Mouse (Mus musculus) hindbrain, embryonic 10.5 days (tissue): Measurements from ENCODE around the gene Hoxd4. TPM values are rescaled to one million over a fixed set of nuclear protein-coding genes. Genes with fewer than 3 reads are reported as not detected.

Experiments
- DNase-seq: peaks from one replicate; pipeline ENCODE4 v3.0.0-alpha.2; 2017; ENCODE audit warnings: low spot score
- H3K27ac ChIP-seq: fragments of 300-500 bp; sonication (generic); 2 replicates; pipeline ENCODE4 v1.5.1; 2016; ENCODE audit warnings: mild to moderate bottlenecking, moderate library complexity
- H3K27me3 ChIP-seq: fragments of 300-500 bp; sonication (generic); 2 replicates; pipeline ENCODE4 v1.6.1; 2016; ENCODE audit warnings: mild to moderate bottlenecking; ENCODE audit not compliant: poor library complexity, insufficient read depth, severe bottlenecking
- H3K36me3 ChIP-seq: fragments of 300-500 bp; sonication (generic); 2 replicates; pipeline ENCODE4 v1.6.1; 2016; ENCODE audit warnings: mild to moderate bottlenecking, moderate library complexity
- H3K4me1 ChIP-seq: fragments of 300-500 bp; sonication (generic); replicated peaks from 2 replicates; pipeline ENCODE4 v1.6.1; 2016; ENCODE audit warnings: mild to moderate bottlenecking
- H3K4me3 ChIP-seq: fragments of 300-500 bp; sonication (generic); 2 replicates; pipeline ENCODE4 v1.5.1; 2016; ENCODE audit warnings: mild to moderate bottlenecking, moderate library complexity
- H3K9me3 ChIP-seq: fragments of 300-500 bp; sonication (generic); 2 replicates; pipeline ENCODE4 v1.6.1; 2016; ENCODE audit warnings: mild to moderate bottlenecking, moderate library complexity
- WGBS: fragments of 180-500 bp; shearing (Covaris S2); methylation state at CpG from one replicate; pipeline ENCODE4 v1.1.7; 2016; 5-methylcytosine and 5-hydroxymethylcytosine counted together
- polyA plus RNA-seq: library from polyadenylated mRNA; unstranded; fragments of >200 nt; fragmentation: Nextera tagmentation; extraction: Ambion mirVana; gene quantifications from 2 replicates; pipeline ENCODE4 v1.2.1, GENCODE M21; 2016

Hoxd4 gene
- polyA plus RNA-seq, 1 experiment from 2014 or later, result 2.6 TPM

DNA sequence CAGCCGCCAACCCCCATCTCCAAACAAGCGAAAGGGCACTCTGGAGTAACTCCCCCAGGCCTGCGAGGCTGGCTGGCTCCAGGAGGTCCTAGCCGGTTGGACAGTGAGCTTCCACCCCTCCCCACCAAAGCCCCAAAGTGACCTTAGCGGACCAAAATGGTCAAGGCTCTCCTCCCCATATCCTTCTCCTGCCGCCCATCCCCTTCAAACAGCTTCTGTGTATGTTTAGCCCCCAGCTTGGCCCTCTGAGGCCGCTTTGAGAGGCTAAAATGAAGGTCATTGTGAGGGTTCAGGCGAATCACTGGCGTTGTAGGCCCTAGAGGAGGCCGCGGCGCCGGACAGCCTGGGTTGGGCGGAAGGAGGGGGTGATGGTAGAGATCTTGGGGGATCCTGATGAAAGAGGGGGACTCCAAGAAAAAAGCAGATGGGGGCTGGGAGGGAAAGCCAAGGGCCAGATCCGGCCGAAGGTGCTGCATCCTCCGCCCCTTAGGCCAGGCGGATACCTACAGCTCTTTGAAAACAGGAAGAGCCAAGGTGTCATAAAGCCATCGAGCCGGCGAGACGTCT, 11.1 kb upstream of the Hoxd4 start:
- no peak overlapping the region for H3K27ac ChIP-seq
- peak; percentile 39 for DNase-seq

DNA sequence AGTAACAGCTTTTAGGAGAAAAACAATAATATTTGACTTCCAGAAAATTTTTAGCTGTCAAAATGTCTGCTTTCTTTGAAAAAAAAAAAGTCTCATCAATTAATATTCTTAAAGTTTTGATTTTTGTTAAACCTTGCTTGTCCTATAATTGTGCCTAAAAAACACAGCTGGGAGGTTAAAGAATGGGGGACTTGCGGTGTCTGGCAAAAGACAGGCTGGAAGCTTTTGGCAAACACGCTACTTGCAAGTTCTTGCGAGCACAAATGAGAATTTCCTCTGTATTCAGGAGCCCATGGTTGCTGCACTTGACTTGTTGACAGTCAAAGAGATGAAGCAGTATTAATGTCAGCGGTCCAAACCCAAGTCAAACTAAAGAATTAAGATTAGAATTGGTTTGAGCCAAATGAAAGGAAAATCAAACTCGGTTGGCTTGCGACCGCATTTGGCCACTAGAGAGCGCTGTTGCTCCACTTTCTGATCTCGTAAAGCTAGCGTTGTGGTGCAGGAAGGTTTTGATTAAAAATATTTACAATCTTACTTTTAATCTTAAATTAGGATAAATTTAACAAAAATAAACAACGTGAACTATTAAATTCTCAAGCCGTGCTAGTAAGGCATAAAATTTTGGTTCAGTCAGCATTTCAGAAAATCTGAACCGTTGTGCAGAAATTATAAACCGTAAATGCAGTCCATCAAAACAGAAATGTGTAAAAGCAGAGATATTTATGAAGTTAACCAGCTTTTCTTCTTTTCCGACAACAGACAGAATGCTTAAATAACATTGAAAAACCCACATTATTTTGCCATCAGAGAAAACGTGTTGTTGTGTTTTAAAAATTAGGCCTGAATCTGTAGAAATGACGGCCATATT, 9.5 kb upstream of the Hoxd4 start:
- H3K27ac ChIP-seq, result no peak overlapping the region
- peak; percentile 75 for DNase-seq
- WGBS, result 13% methylated on average over 17 of the region's 17 CpGs
- H3K27me3 ChIP-seq, result peaks cover 100% of the 10 kb centered on the region
- H3K4me3 ChIP-seq, result no peak overlapping the region
- H3K36me3 ChIP-seq, result no peaks in the 10 kb centered on the region
- no peaks in the 10 kb centered on the region for H3K9me3 ChIP-seq
- peaks cover 32% of the 10 kb centered on the region for H3K4me1 ChIP-seq

More for the DNA sequence above, 11.1 kb upstream of the Hoxd4 start:
- peaks cover 29% of the 10 kb centered on the region for H3K4me1 ChIP-seq
- H3K4me3 ChIP-seq, result no peak overlapping the region
- WGBS, result 1% methylated on average over 22 of the region's 22 CpGs
- H3K36me3 ChIP-seq, result no peaks in the 10 kb centered on the region
- no peaks in the 10 kb centered on the region for H3K9me3 ChIP-seq
- H3K27me3 ChIP-seq, result peaks cover 100% of the 10 kb centered on the region

DNA sequence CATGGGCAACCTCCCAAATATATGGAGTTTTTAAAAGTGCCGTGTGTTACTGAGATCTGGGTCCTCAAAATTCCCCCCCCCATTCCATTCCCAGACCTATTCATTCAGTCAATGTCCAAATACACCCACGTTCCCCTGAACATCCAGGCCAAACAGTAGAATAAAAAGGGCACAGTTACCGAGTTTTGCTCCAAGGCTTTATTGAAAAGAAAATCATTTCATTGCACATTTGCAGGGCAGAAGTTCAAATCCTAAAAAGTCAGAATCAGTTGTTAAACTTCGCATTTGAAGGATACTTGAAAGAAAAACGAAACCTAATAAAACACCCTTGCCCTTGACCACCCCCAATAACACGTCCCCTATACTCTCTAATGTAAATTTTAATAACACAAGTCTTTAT, 8.9 kb upstream of the Hoxd4 start:
- no peak overlapping the region for H3K27ac ChIP-seq
- no peak overlapping the region for H3K4me3 ChIP-seq
- H3K4me1 ChIP-seq, result peaks cover 26% of the 10 kb centered on the region
- H3K27me3 ChIP-seq, result peaks cover 100% of the 10 kb centered on the region
- whole genome bisulfite sequencing, result 13% methylated on average over 6 of the region's 6 CpGs
- H3K9me3 ChIP-seq, result no peaks in the 10 kb centered on the region
- DNase-seq, result no peak
- no peaks in the 10 kb centered on the region for H3K36me3 ChIP-seq

DNA sequence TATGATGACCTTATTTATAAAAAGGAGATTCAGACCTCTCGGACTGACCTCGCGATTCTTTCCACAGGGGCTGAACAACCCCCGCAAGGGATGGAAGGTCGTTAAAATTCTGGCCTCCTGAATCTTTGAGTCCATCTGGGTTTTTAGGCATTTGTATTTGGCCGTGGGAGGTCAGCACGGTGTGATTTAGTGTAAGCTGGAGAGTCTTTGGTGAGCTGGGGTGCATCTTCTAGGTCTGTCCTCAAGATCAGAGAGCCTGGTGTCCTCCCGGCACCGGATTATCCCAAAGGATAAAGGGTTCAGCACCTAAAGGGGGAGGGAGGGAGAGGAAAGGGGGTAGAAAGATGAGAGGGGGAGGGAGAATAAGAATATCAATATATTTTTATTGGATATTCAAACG, 8.4 kb upstream of the Hoxd4 start:
- H3K9me3 ChIP-seq, result no peaks in the 10 kb centered on the region
- H3K27me3 ChIP-seq, result peaks cover 100% of the 10 kb centered on the region
- H3K4me1 ChIP-seq, result peaks cover 21% of the 10 kb centered on the region
- no peak overlapping the region for H3K4me3 ChIP-seq
- no peaks in the 10 kb centered on the region for H3K36me3 ChIP-seq
- DNase-seq, result peak; percentile 34
- H3K27ac ChIP-seq, result no peak overlapping the region
- WGBS, result 2% methylated on average over 10 of the region's 10 CpGs

GRCm38 (mm10) chr2:74703720-74704392, 7.9 kb upstream of the Hoxd4 start:
- Histone ChIP-seq H3K27me3 (peaks cover 100% of the 10 kb centered on the region), H3K36me3 (no peaks in the 10 kb centered on the region), H3K4me1 (peaks cover 17% of the 10 kb centered on the region), H3K27ac (no peak overlapping the region), H3K9me3 (no peaks in the 10 kb centered on the region), H3K4me3 (no peak overlapping the region)
- WGBS, result 1% methylated on average over 26 of the region's 26 CpGs
- peak; percentile 57 for DNase-seq

DNA sequence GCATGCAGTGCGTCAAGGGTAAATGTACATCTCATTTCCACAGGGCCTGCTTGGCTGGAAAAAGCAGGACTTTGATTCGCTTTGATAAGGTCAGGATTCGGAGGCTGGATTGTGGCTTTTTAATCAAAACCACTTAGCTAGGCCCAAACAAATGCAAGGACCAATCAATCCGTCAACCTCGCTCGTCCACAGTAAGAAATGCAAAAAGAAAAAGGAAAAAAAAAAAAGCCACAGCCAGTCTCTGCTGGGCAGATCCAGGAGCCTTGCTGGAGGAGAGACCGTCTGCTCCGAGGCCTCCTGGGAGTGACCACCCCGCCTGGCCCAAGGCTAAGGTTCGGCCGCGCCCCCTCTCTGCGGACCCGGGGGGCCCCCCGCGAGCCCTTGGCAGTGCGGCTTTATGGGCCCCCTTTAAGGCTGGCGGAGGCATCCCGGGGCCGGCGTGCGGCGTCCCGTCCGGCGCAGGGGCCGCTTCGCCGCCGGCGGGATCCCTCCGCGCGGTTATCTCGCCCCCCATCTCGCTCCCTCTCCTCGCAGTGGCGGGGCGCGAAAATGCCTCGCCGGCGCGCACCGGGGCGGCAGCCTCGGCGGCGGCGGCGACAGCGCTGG, 7.2 kb upstream of the Hoxd4 start, which contains the start of gene Hoxd8:
Hoxd8 (plus strand) TSS at position 223 of the 606 bp plus-strand sequence.
- H3K36me3 ChIP-seq, result no peaks in the 10 kb centered on the region
- H3K4me1 ChIP-seq, result peaks cover 17% of the 10 kb centered on the region
- peak within 1 kb of the TSS; percentile 46 for H3K4me3 ChIP-seq
- peak; percentile 69 for DNase-seq
- H3K9me3 ChIP-seq, result no peaks in the 10 kb centered on the region
- under 1% methylated on average over 43 of the region's 52 CpGs for WGBS
- H3K27me3 ChIP-seq, result peaks cover 100% of the 10 kb centered on the region
- no peak within 1 kb of the TSS for H3K27ac ChIP-seq

GRCm38 (mm10) chr2:74704999-74705466, 6.7 kb upstream of the Hoxd4 start:
- WGBS, result under 1% methylated on average over 57 of the region's 66 CpGs
- DNase-seq, result peak; percentile 57

DNA sequence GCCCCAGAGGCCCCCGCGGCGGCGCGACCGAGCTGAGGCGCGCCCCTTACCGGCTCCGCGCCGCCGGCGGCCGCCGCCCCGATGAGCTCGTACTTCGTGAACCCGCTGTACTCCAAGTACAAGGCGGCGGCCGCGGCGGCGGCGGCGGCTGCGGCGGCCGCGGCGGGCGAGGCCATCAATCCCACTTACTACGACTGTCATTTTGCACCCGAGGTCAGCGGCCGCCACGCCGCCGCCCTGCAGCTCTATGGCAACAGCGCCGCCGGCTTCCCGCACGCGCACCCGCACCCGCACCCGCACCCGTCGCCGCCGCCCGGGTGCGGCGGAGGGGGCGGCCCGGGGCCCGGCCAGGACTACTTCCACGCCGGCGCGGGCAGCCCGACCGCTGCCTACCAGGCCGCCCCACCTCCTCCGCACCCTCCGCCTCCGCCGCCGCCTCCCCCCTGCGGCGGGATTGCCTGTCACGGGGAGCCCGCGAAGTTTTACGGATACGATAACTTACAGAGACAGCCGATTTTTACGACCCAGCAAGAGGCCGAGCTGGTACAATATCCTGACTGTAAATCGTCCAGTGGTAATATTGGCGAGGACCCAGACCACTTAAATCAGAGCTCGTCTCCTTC, 6.2 kb upstream of the Hoxd4 start:
- Histone ChIP-seq H3K9me3 (no peaks in the 10 kb centered on the region), H3K27ac (no peak overlapping the region), H3K27me3 (peaks cover 100% of the 10 kb centered on the region), H3K4me3 (peak overlapping the region; percentile 46), H3K36me3 (no peaks in the 10 kb centered on the region), H3K4me1 (peaks cover 16% of the 10 kb centered on the region)
- WGBS, result under 1% methylated on average over 85 of the region's 85 CpGs
- peak; percentile 72 for DNase-seq

More at GRCm38 (mm10) chr2:74704999-74705466, 6.7 kb upstream of the Hoxd4 start:
- Histone ChIP-seq H3K4me1 (peaks cover 17% of the 10 kb centered on the region), H3K4me3 (peak overlapping the region; percentile 46), H3K27me3 (peaks cover 100% of the 10 kb centered on the region), H3K9me3 (no peaks in the 10 kb centered on the region), H3K27ac (no peak overlapping the region), H3K36me3 (no peaks in the 10 kb centered on the region)

- Histone ChIP-seq H3K4me1 (peaks cover 14% of the 10 kb centered on the region), H3K27ac (no peak overlapping the region), H3K4me3 (no peak overlapping the region), H3K36me3 (no peaks in the 10 kb centered on the region), H3K9me3 (no peaks in the 10 kb centered on the region), H3K27me3 (peaks cover 100% of the 10 kb centered on the region)
- peak; percentile 25 for DNase-seq
- 2% methylated on average over 13 of the region's 13 CpGs for WGBS
Measured at GRCm38 (mm10) chr2:74706393-74706960, 5.3 kb upstream of the Hoxd4 start.

DNA sequence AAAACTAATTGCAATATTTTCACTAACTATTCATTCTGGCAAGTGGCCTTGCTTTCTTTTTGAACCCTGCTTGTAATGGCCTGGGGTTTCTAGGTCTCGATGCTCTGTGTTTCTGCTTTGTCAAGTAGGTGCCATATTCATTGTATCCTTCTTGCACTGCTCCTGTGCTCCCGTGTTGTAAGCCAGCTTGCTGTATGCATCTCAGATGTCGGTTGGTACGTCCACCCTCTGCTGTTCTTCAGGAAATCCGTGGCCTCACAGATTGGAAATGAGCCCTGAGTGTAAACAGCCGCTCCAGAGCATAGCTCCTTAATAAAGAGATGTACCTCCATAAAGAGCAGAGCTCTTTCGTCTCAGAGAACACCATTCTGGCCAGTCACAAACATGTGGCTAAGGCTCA, 4.1 kb upstream of the Hoxd4 start:
- Histone ChIP-seq H3K4me1 (peaks cover 20% of the 10 kb centered on the region), H3K36me3 (no peaks in the 10 kb centered on the region), H3K27me3 (peaks cover 100% of the 10 kb centered on the region), H3K9me3 (no peaks in the 10 kb centered on the region), H3K4me3 (no peak overlapping the region), H3K27ac (no peak overlapping the region)
- no peak for DNase-seq
- 4% methylated on average over 7 of the region's 7 CpGs for WGBS

GRCm38 (mm10) chr2:74708676-74709075, 3.1 kb upstream of the Hoxd4 start:
- H3K4me1 ChIP-seq, result peaks cover 20% of the 10 kb centered on the region
- no peaks in the 10 kb centered on the region for H3K36me3 ChIP-seq
- no peak overlapping the region for H3K27ac ChIP-seq
- H3K27me3 ChIP-seq, result peaks cover 100% of the 10 kb centered on the region
- no peaks in the 10 kb centered on the region for H3K9me3 ChIP-seq
- WGBS, result 7% methylated on average over 4 of the region's 4 CpGs
- H3K4me3 ChIP-seq, result no peak overlapping the region
- DNase-seq, result peak; percentile 29
